Mouse (Mus musculus) ES-Bruce4 (cell line): ENCODE data around the gene Ncor2.

Experiments
- CTCF ChIP-seq: IDR thresholded peaks from one replicate; pipeline ENCODE4 v1.8.1; 2011; ENCODE audit warnings: low read depth, low read length
- POLR2A ChIP-seq: IDR thresholded peaks from one replicate; pipeline ENCODE4 v1.8.1; 2011; ENCODE audit warnings: low read length; ENCODE audit not compliant: insufficient read depth

GRCm38 (mm10) chr5:125133651-125134050, 45.4 kb downstream of the Ncor2 start:
- TF ChIP-seq CTCF = no peak
- TF ChIP-seq POLR2A = no peak
